Mouse (Mus musculus): ENCODE measurements around the gene Abo. TPM values are rescaled to one million over a fixed set of nuclear protein-coding genes. Genes with fewer than 3 reads are reported as not detected.
"Not testable (repeated sequence)": the region's sequence is repeated elsewhere in the genome, so short reads cannot be mapped to it uniquely, and the experiment has no call there.

Gene Abo
- polyA plus RNA-seq, 1 experiment from 2014 or later = not detected

DNA sequence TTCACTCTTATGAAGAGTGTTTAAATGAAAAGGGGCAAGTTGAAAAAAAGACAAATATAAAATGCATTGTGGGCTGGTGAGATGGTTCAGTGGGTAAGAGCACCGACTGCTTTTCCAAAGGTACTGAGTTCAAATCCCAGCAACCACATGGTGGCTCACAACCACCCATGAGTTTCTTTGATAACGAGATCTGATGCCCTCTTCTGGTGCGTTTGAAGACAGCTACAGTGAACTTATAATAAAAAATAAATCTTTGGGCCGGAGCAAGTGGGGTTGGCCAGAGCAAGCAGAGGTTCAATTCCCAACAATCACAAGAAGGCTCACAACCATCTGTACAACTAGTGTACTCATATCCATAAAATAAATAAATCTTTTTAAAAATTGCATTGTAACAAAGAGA lies 31.1 kb upstream of the Abo start:
- no peaks in the 10 kb centered on the region for H3K4me1 ChIP-seq (ENCODE audit: control insufficient read depth, insufficient read depth, low read length)
- H3K36me3 ChIP-seq (replicated peaks; ENCODE audit: control insufficient read depth, insufficient read depth, low read depth, low read length) = peaks cover 23% of the 10 kb centered on the region
- 89% methylated on average over 4 of the region's 4 CpGs for WGBS
- no peak overlapping the region for H3K4me3 ChIP-seq (ENCODE audit: low read depth, low read length)
- H3K9me3 ChIP-seq (replicated peaks; ENCODE audit: control insufficient read depth, low read length) = no peaks in the 10 kb centered on the region
- no peak overlapping the region for H3K27ac ChIP-seq (replicated peaks; ENCODE audit: low read depth, low read length)
- no peak for DNase-seq (ENCODE audit: low spot score)
- no peak for ATAC-seq (replicated peaks; ENCODE audit: insufficient number of reproducible peaks, low FRiP score, low TSS enrichment, low read depth)
- no peak overlapping the region for H3K4me2 ChIP-seq (ENCODE audit: low read depth, low read length)
- H3K27me3 ChIP-seq (ENCODE audit: control insufficient read depth, insufficient read depth, low read length) = no peaks in the 10 kb centered on the region
- H3K9ac ChIP-seq (replicated peaks; ENCODE audit: low read length) = no peak overlapping the region

DNA sequence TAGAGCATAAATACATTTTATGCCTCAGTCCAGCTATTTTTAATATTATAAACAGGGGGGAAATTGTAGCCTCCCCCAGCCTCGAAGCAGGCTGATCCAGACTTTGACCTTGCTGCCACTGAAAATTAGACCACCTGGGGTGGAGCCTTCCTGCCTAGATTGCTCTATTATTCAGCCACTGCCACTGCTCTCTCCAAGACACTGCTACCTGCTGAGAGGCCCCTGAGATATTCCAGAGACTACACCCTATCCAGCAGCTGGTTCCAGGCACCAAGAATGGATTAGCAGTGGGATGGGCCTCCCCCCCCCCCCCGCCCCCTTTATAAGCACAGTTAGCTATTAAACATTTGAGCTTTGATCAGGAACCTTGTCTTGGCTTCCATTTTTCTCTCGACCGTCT lies 21.4 kb upstream of the Abo start:
- not testable (repeated sequence) for DNase-seq (ENCODE audit: low spot score); H3K4me3 ChIP-seq (ENCODE audit: low read depth, low read length); ATAC-seq (replicated peaks; ENCODE audit: insufficient number of reproducible peaks, low FRiP score, low TSS enrichment, low read depth); H3K9me3 ChIP-seq (replicated peaks; ENCODE audit: control insufficient read depth, low read length); H3K4me2 ChIP-seq (ENCODE audit: low read depth, low read length); H3K36me3 ChIP-seq (replicated peaks; ENCODE audit: control insufficient read depth, insufficient read depth, low read depth, low read length); H3K27ac ChIP-seq (replicated peaks; ENCODE audit: low read depth, low read length); H3K9ac ChIP-seq (replicated peaks; ENCODE audit: low read length); H3K4me1 ChIP-seq (ENCODE audit: control insufficient read depth, insufficient read depth, low read length); H3K27me3 ChIP-seq (ENCODE audit: control insufficient read depth, insufficient read depth, low read length)
- 83% methylated on average over 4 of the region's 4 CpGs for WGBS

DNA sequence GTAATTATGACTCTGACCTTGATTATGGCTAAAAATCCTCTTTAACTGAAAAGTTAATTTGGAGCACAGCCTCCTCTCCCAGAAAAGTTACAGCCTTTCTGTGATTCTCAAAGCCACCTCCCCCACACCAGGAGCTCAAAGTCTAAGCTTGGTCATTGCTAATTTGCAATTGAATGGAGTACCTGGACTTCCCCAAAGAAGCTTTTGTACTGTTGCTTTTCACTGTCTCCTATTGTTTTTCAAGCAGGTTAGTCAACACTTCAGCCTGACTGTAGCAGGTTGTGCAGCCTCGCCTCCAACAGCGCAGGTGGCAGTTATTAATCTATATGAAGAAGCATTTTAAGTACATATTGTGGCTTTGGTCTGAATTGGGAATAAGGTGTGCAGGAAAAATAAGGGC lies 20.8 kb upstream of the Abo start:
- WGBS = 90% methylated on average over 2 of the region's 2 CpGs
- not testable (repeated sequence) for H3K9ac ChIP-seq (replicated peaks; ENCODE audit: low read length)

DNA sequence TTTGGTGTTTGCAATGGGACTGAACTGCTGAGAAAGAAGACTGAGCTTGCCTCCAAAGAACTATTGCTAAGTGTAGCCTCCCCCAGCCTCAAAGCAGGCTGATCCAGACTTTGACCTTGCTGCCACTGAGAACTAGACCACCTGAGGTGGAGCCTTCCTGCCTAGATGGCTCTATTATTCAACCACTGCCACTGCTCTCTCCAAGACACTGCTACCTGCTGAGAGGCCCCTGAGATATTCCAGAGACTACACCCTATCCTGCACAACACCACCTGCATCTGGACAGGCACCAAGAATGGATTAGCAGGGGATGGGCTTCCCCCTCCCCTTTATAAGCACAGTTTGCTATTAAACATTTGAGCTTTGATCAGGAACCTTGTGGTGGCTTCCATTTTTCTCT lies 13.8 kb upstream of the Abo start:
- no peak overlapping the region for H3K4me2 ChIP-seq (ENCODE audit: low read depth, low read length)
- no peak overlapping the region for H3K27ac ChIP-seq (replicated peaks; ENCODE audit: low read depth, low read length)
- no peaks in the 10 kb centered on the region for H3K4me1 ChIP-seq (ENCODE audit: control insufficient read depth, insufficient read depth, low read length)
- DNase-seq (ENCODE audit: low spot score) (no peak), ATAC-seq (replicated peaks; ENCODE audit: insufficient number of reproducible peaks, low FRiP score, low TSS enrichment, low read depth) (no peak)
- H3K9ac ChIP-seq (replicated peaks; ENCODE audit: low read length) = no peak overlapping the region
- no peaks in the 10 kb centered on the region for H3K36me3 ChIP-seq (replicated peaks; ENCODE audit: control insufficient read depth, insufficient read depth, low read depth, low read length)
- H3K9me3 ChIP-seq (replicated peaks; ENCODE audit: control insufficient read depth, low read length) = no peaks in the 10 kb centered on the region
- H3K4me3 ChIP-seq (ENCODE audit: low read depth, low read length) = no peak overlapping the region
- no peaks in the 10 kb centered on the region for H3K27me3 ChIP-seq (ENCODE audit: control insufficient read depth, insufficient read depth, low read length)

More for the DNA sequence above, 20.8 kb upstream of the Abo start:
- H3K36me3 ChIP-seq (replicated peaks; ENCODE audit: control insufficient read depth, insufficient read depth, low read depth, low read length); H3K9me3 ChIP-seq (replicated peaks; ENCODE audit: control insufficient read depth, low read length); H3K4me3 ChIP-seq (ENCODE audit: low read depth, low read length); H3K27me3 ChIP-seq (ENCODE audit: control insufficient read depth, insufficient read depth, low read length); H3K4me1 ChIP-seq (ENCODE audit: control insufficient read depth, insufficient read depth, low read length); DNase-seq (ENCODE audit: low spot score); ATAC-seq (replicated peaks; ENCODE audit: insufficient number of reproducible peaks, low FRiP score, low TSS enrichment, low read depth); H3K27ac ChIP-seq (replicated peaks; ENCODE audit: low read depth, low read length); H3K4me2 ChIP-seq (ENCODE audit: low read depth, low read length): not testable (repeated sequence)

DNA sequence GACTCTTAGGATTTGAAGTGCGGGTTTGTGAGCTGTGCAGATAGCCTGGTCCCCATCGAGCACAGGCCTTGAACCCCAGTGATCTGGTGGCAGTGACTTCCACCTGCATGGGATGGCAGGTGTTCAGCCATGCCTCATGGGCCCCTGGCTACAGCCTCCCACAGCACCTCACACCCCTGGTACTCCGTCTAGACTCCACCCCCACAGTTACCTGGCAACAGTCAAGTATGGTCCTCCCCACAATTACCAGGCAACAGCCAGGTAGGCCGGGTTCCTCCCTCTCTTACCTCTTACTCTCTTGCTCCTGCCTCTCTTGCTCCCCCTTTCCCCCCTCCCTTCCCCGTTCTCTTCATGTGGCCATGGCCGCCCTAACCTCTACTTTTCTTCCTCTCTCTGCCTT lies 5.9 kb upstream of the Abo start:
- H3K4me1 ChIP-seq (ENCODE audit: control insufficient read depth, insufficient read depth, low read length) = no peaks in the 10 kb centered on the region
- H3K27me3 ChIP-seq (ENCODE audit: control insufficient read depth, insufficient read depth, low read length) = no peaks in the 10 kb centered on the region
- no peak overlapping the region for H3K4me3 ChIP-seq (ENCODE audit: low read depth, low read length)
- H3K36me3 ChIP-seq (replicated peaks; ENCODE audit: control insufficient read depth, insufficient read depth, low read depth, low read length) = no peaks in the 10 kb centered on the region
- H3K4me2 ChIP-seq (ENCODE audit: low read depth, low read length) = no peak overlapping the region
- no peak for ATAC-seq (replicated peaks; ENCODE audit: insufficient number of reproducible peaks, low FRiP score, low TSS enrichment, low read depth)
- H3K9ac ChIP-seq (replicated peaks; ENCODE audit: low read length) = no peak overlapping the region
- 55% methylated on average over 6 of the region's 6 CpGs for WGBS
- no peaks in the 10 kb centered on the region for H3K9me3 ChIP-seq (replicated peaks; ENCODE audit: control insufficient read depth, low read length)
- H3K27ac ChIP-seq (replicated peaks; ENCODE audit: low read depth, low read length) = no peak overlapping the region
- DNase-seq (ENCODE audit: low spot score) = no peak

DNA sequence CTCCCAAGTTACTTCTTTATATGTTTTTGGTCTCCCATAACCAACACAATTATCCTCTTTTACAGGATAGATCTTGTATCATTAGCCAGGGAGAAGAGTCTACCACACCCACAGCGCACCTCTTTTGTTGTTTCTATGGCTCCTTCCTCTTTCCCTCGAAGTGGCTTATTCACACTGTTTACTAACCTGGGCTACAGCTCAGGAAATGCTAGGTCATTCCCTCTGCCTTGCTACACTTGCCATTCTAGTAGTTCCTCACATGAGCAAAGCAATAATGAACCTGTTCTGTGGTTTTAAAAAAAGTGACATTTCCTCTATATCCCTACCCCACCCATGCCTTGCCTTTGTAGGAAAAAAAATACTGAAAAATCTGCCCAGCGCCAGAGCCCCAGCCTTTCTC lies 1.9 kb downstream of the Abo start:
- WGBS = 84% methylated on average over 3 of the region's 3 CpGs

DNA sequence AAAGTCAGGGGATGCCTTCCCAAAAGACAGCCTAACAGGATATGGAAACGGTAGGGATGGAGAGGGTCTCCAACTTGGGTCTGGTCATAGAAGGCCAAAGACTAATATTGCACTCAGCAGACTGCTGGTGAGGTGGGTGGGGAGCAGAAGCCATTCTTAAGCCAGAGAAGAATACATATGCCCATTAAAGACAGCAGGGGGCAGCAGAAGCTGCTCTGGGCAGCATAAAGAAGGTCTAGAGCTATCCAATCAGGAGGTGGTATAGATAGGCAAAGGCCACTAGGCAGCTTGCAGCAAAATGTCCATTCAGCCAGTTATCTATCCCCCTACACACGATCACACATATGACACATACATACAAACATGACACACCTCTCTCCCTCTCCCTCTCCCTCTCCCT lies 17.1 kb downstream of the Abo start:
- H3K9ac ChIP-seq (replicated peaks; ENCODE audit: low read length) = no peak overlapping the region
- no peaks in the 10 kb centered on the region for H3K27me3 ChIP-seq (ENCODE audit: control insufficient read depth, insufficient read depth, low read length)
- DNase-seq (ENCODE audit: low spot score) (peak; percentile 37), ATAC-seq (replicated peaks; ENCODE audit: insufficient number of reproducible peaks, low FRiP score, low TSS enrichment, low read depth) (no peak)
- no peak overlapping the region for H3K4me3 ChIP-seq (ENCODE audit: low read depth, low read length)
- no peak overlapping the region for H3K27ac ChIP-seq (replicated peaks; ENCODE audit: low read depth, low read length)
- WGBS = 65% methylated on average over 2 of the region's 2 CpGs
- no peak overlapping the region for H3K4me2 ChIP-seq (ENCODE audit: low read depth, low read length)
- H3K36me3 ChIP-seq (replicated peaks; ENCODE audit: control insufficient read depth, insufficient read depth, low read depth, low read length) = no peaks in the 10 kb centered on the region
- H3K9me3 ChIP-seq (replicated peaks; ENCODE audit: control insufficient read depth, low read length) = no peaks in the 10 kb centered on the region
- no peaks in the 10 kb centered on the region for H3K4me1 ChIP-seq (ENCODE audit: control insufficient read depth, insufficient read depth, low read length)

More for the DNA sequence above, 1.9 kb downstream of the Abo start:
- Histone ChIP-seq H3K36me3 (replicated peaks; ENCODE audit: control insufficient read depth, insufficient read depth, low read depth, low read length) (no peaks in the 10 kb centered on the region), H3K9me3 (replicated peaks; ENCODE audit: control insufficient read depth, low read length) (no peaks in the 10 kb centered on the region), H3K27me3 (ENCODE audit: control insufficient read depth, insufficient read depth, low read length) (no peaks in the 10 kb centered on the region), H3K27ac (replicated peaks; ENCODE audit: low read depth, low read length) (no peak overlapping the region), H3K4me2 (ENCODE audit: low read depth, low read length) (no peak overlapping the region), H3K4me3 (ENCODE audit: low read depth, low read length) (no peak overlapping the region), H3K4me1 (ENCODE audit: control insufficient read depth, insufficient read depth, low read length) (no peaks in the 10 kb centered on the region), H3K9ac (replicated peaks; ENCODE audit: low read length) (no peak overlapping the region)
- no peak for ATAC-seq (replicated peaks; ENCODE audit: insufficient number of reproducible peaks, low FRiP score, low TSS enrichment, low read depth)
- DNase-seq (ENCODE audit: low spot score) = no peak

DNA sequence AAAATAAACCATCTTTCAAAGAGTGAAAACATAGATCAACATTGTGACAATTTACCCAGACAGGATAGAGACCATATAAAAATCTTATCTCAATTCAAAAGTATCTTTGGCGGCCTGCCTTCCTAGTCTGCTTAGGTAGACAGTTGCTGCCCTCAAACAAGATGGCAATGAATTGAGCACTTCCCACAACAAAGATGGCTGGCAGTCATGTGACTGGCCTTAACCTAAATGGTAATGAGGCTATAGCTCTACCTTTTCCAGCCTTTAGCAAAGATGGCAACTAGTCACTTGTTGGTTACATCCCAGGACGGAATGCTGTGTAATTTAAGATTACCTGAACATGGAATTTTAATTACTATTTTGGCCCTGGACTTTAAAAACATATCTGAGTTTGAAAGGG lies 32.3 kb downstream of the Abo start:
- Histone ChIP-seq H3K27ac (replicated peaks; ENCODE audit: low read depth, low read length) (no peak overlapping the region), H3K9me3 (replicated peaks; ENCODE audit: control insufficient read depth, low read length) (no peaks in the 10 kb centered on the region), H3K4me3 (ENCODE audit: low read depth, low read length) (no peak overlapping the region), H3K36me3 (replicated peaks; ENCODE audit: control insufficient read depth, insufficient read depth, low read depth, low read length) (no peaks in the 10 kb centered on the region), H3K4me1 (ENCODE audit: control insufficient read depth, insufficient read depth, low read length) (no peaks in the 10 kb centered on the region), H3K27me3 (ENCODE audit: control insufficient read depth, insufficient read depth, low read length) (no peaks in the 10 kb centered on the region), H3K4me2 (ENCODE audit: low read depth, low read length) (no peak overlapping the region), H3K9ac (replicated peaks; ENCODE audit: low read length) (no peak overlapping the region)
- ATAC-seq (replicated peaks; ENCODE audit: insufficient number of reproducible peaks, low FRiP score, low TSS enrichment, low read depth) (no peak), DNase-seq (ENCODE audit: low spot score) (no peak)
- 83% methylated on average over 2 of the region's 2 CpGs for WGBS

DNA sequence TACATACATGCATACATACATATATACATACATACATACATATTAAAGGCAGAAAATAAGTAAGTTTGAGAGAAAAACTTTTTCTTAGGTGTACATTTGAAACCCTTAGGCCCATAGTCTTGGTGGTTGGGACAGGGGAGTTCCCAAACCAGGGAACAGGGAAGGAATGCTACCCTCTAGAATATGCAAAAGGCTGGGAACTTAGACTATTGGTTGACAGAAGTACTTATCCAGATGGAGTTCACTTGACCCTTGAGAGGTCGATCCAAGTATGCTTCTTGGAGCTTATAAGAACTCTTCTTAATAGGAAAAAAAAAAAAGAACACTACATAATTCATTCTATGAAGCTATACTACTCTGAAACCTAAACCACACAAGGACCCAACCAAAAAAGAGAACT lies 36.7 kb downstream of the Abo start:
- no peak overlapping the region for H3K27ac ChIP-seq (replicated peaks; ENCODE audit: low read depth, low read length)
- no peak overlapping the region for H3K4me2 ChIP-seq (ENCODE audit: low read depth, low read length)
- no peaks in the 10 kb centered on the region for H3K9me3 ChIP-seq (replicated peaks; ENCODE audit: control insufficient read depth, low read length)
- H3K4me3 ChIP-seq (ENCODE audit: low read depth, low read length) = no peak overlapping the region
- DNase-seq (ENCODE audit: low spot score) = no peak
- no peaks in the 10 kb centered on the region for H3K4me1 ChIP-seq (ENCODE audit: control insufficient read depth, insufficient read depth, low read length)
- H3K9ac ChIP-seq (replicated peaks; ENCODE audit: low read length) = no peak overlapping the region
- H3K36me3 ChIP-seq (replicated peaks; ENCODE audit: control insufficient read depth, insufficient read depth, low read depth, low read length) = no peaks in the 10 kb centered on the region
- no peak for ATAC-seq (replicated peaks; ENCODE audit: insufficient number of reproducible peaks, low FRiP score, low TSS enrichment, low read depth)
- no peaks in the 10 kb centered on the region for H3K27me3 ChIP-seq (ENCODE audit: control insufficient read depth, insufficient read depth, low read length)
- WGBS = 85% methylated on average over 1 of the region's 1 CpGs
